Mouse (Mus musculus): ENCODE measurements around the gene Lrrc8d. TPM values are rescaled to one million over a fixed set of nuclear protein-coding genes. Genes with fewer than 3 reads are reported as not detected.
"Not testable (repeated sequence)": the region's sequence is repeated elsewhere in the genome, so short reads cannot be mapped to it uniquely, and the experiment has no call there.

Gene Lrrc8d
- polyA plus RNA-seq, 1 experiment, result 25.4 TPM

DNA sequence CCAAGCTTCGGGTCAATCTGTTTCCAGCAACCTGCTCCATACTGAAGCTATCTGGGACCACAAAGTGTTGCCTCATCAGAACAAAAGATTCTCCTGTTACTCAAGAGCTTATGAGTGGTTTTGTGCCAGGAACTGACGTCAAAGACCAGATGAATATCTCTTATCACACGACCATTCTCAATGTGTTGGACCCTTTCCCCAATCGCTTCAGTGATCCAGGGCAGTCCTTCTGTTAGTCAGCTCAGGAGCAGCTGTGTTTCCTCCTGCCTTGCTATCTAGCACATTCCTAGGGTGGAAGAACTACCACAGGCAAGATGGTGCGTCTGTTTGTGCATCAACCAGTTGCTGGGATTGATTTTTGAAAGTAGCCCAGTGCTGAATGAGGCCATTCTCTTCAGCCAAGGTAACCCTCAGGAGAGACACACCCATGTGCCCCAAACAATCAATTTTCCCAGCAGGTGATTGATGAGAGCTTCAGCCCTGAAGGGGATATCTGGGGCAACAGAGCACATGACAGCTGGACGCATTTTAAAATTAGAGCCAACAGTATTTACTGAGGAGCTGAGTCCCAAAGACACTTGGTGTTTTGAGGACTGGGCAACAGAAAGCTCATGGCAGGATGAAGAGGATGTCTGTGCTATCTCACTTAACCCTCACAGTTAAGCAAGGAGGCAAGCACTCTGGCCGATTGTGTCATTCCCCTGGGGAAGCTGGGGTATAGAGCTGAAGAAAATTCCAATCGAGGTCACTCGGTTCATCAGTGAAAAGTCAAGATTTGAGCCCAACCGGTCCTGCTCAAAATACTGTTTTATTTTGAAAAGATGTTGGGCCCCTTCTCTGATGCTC is 30.0 kb upstream of the Lrrc8d start:
- TF ChIP-seq CTCF (IDR thresholded peaks at IDR 0.05; ENCODE audit: borderline replicate concordance, extremely low read depth, insufficient read depth, insufficient read length), result no peak
- no peak for TF ChIP-seq POLR2A (IDR thresholded peaks at IDR 0.05; ENCODE audit: borderline replicate concordance, extremely low read depth, insufficient read depth, insufficient read length, poor library complexity, severe bottlenecking)
- DNase-seq (ENCODE audit: low read depth), result no peak

DNA sequence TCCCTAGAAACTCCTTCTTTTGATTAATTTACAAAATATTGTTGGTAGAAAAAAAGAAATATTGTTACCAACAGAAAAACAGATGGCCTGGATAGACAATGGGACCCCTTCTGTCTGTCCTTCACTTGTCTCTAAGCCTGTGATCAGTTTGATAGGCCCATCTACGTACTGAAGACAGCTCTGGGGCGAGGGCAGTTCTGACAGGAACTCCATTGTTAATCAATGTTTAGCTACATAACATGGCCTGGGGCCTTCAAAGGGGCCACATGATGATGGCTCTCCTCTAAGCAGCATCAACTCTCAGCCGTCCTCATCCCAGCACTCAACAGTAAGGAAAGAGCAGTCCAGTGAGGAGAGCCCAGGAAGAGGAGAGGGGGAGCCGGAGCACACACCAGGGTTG is 27.4 kb upstream of the Lrrc8d start:
- DNase-seq (ENCODE audit: low read depth), result no peak
- TF ChIP-seq CTCF (IDR thresholded peaks at IDR 0.05; ENCODE audit: borderline replicate concordance, extremely low read depth, insufficient read depth, insufficient read length), result no peak
- no peak for TF ChIP-seq POLR2A (IDR thresholded peaks at IDR 0.05; ENCODE audit: borderline replicate concordance, extremely low read depth, insufficient read depth, insufficient read length, poor library complexity, severe bottlenecking)

DNA sequence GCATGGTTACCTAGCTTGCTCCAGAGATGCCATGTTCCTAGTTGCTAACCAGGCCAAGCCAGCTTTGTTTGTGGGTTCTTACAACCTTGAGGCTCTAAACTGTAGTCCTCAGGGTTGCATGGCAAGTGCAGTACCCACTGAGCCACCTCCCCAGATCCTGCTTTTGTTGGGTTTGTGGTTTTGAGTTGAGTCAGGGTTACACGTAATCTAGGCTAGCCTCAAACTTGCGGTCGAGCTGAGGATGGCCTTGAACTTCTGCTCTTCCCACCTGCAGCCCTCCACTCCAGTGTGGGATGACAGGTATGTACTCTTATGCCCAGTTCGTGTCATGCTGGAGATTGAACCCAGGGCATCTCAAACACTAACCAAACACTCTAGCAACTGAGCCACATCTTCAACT is 24.3 kb upstream of the Lrrc8d start:
- DNase-seq (ENCODE audit: low read depth), result no peak
- TF ChIP-seq POLR2A (IDR thresholded peaks at IDR 0.05; ENCODE audit: borderline replicate concordance, extremely low read depth, insufficient read depth, insufficient read length, poor library complexity, severe bottlenecking) (no peak), CTCF (IDR thresholded peaks at IDR 0.05; ENCODE audit: borderline replicate concordance, extremely low read depth, insufficient read depth, insufficient read length) (no peak)

DNA sequence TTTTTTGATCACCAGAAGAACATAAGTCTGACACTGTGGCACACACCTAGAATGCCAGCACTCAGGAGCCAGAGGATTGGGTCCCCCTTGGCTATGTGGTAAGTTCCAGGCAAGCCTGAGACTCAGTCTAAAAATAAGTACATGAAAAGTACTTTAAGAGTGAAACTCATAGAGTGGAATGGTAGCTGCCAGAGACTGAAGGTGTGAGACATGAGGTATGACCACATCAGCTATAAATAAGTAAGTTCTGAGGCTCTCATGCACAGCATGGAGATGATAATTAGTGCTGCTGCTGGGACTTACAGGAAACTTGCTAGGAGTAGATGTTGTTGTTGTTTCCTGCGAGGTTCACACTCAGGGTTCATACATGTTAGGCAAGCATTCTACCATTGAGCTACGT is 22.7 kb upstream of the Lrrc8d start:
- no peak for DNase-seq (ENCODE audit: low read depth)
- no peak for TF ChIP-seq POLR2A (IDR thresholded peaks at IDR 0.05; ENCODE audit: borderline replicate concordance, extremely low read depth, insufficient read depth, insufficient read length, poor library complexity, severe bottlenecking)
- TF ChIP-seq CTCF (IDR thresholded peaks at IDR 0.05; ENCODE audit: borderline replicate concordance, extremely low read depth, insufficient read depth, insufficient read length), result no peak

DNA sequence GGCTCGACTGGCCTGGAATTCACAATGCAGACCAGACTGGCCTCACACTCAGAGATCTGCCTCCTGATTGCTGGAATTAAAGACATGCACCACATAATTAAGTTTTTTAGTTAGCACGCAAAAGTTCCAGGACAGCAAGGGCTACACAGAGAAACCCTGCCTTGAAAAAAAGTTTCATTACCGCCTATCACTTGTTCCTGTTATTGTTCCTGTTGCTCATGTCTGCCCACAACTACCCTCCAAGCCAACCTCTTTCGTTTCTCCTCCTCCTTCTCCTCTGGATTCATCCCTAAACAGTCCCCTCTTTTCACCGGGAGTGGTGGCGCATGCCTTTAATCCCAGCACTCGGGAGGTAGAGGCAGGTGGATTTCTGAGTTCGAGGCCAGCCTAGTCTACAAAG is 21.5 kb upstream of the Lrrc8d start:
- no peak for DNase-seq (ENCODE audit: low read depth)
- TF ChIP-seq POLR2A (IDR thresholded peaks at IDR 0.05; ENCODE audit: borderline replicate concordance, extremely low read depth, insufficient read depth, insufficient read length, poor library complexity, severe bottlenecking), result no peak
- TF ChIP-seq CTCF (IDR thresholded peaks at IDR 0.05; ENCODE audit: borderline replicate concordance, extremely low read depth, insufficient read depth, insufficient read length), result no peak

DNA sequence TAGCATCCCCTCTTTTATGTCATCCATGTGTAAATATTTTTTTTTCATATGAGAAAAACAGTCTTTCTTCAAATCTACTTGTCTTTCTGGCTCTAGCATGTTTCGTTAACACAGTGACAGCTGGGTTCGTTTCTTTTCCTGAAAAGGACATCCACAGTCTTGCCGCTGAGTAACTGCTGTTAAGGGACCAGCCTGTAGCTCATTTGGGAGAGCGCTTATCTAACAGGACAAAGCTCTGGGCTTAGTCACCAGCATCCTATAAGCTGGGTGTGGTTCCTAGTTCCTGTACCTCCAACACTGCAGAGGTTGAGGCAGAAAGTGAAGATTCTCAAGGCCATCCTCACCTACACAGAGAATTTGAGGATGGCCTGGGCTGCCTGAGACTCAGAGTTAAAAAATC is 20.5 kb upstream of the Lrrc8d start:
- TF ChIP-seq POLR2A (IDR thresholded peaks at IDR 0.05; ENCODE audit: borderline replicate concordance, extremely low read depth, insufficient read depth, insufficient read length, poor library complexity, severe bottlenecking) (no peak), CTCF (IDR thresholded peaks at IDR 0.05; ENCODE audit: borderline replicate concordance, extremely low read depth, insufficient read depth, insufficient read length) (no peak)
- no peak for DNase-seq (ENCODE audit: low read depth)

DNA sequence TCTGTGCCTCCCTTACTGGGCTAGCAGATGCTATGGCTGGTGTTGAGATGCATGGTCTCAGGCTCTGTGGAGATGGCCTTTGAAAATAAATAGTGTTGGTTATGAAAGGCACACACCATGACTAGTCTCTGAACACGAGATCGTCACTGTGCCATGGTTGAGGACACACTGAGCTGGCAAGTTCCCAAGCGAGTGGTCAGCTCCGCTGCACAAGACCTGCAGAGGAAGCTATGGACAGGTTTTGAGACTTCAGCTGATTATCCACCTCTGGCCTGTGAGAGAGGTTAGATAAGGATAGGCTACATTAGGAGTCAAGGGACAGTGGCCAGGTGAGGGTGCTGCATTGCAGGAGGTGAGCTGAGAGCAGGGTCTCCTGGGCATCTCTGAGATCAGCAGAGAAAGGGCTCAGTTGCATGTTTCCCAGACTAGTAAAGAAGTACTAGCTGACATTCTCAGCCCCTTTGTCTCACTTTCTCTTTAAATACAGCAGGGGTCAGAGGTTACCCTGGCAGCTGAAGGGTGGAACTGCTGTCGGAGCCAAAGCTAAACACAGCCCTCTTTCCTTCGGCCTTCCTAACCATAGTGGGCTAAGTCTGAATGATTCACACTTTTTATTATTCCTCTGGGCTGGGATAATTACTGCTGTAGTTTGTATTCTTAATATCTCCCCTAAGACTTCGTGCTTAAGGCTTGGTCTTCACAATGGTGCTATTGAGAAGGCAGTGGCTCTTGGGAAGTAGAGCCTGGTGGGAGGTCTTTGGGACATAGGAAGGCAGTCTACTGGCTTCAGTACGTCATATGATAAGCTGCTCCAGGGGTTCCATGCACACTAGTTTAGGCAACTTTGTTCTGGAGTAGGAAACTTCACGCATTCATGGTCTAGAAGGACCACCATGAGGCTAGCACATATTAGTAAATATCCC is 19.6 kb upstream of the Lrrc8d start:
- no peak for DNase-seq (ENCODE audit: low read depth)
- TF ChIP-seq POLR2A (IDR thresholded peaks at IDR 0.05; ENCODE audit: borderline replicate concordance, extremely low read depth, insufficient read depth, insufficient read length, poor library complexity, severe bottlenecking) (no peak), CTCF (IDR thresholded peaks at IDR 0.05; ENCODE audit: borderline replicate concordance, extremely low read depth, insufficient read depth, insufficient read length) (no peak)

DNA sequence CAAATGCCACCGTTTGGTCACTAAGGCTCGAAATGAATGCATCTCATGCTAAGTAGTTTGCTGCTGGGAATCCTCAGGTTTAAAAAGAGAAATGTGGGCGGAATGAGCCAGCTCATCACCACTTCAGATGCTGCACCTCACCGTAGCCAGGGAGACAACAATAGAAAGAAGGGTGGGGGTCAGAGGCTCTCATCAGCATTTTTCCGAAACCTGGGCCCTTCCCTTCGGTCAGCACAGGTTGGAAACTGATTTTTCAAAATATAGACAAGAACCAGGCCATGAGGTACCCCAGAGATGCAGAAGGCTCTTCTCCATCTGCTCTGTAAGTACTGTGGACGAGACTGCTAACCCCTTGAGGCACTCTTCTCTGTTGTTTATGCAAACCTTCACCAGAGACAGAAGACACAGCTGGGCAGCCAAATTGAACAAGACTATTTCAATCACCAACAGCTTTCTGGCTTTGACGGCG is 17.6 kb upstream of the Lrrc8d start:
- TF ChIP-seq POLR2A (IDR thresholded peaks at IDR 0.05; ENCODE audit: borderline replicate concordance, extremely low read depth, insufficient read depth, insufficient read length, poor library complexity, severe bottlenecking) (no peak), CTCF (IDR thresholded peaks at IDR 0.05; ENCODE audit: borderline replicate concordance, extremely low read depth, insufficient read depth, insufficient read length) (no peak)

DNA sequence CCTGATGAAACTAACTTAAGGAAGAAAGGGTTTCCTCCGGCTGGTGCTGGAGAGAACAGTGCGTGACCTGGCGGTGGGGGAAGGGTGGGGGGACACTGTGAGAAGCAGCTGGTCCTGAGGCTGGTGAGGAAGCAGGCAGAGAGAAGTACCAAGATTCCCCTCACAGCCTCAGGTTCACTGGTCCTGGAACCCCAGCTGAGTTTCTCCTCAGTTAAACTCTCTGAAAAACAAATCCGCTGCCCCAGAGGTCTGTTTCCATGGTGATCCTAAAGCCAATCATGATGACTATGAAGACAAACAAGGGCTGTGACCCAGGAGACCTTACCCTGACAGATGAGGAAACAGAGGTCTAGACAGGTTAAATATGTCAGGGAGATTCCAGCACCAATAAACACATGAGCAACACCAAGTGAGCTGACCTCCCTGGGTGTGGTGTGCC is 15.8 kb upstream of the Lrrc8d start:
- no peak for TF ChIP-seq CTCF (IDR thresholded peaks at IDR 0.05; ENCODE audit: borderline replicate concordance, extremely low read depth, insufficient read depth, insufficient read length)
- no peak for TF ChIP-seq POLR2A (IDR thresholded peaks at IDR 0.05; ENCODE audit: borderline replicate concordance, extremely low read depth, insufficient read depth, insufficient read length, poor library complexity, severe bottlenecking)
- DNase-seq (ENCODE audit: low read depth), result no peak

More for the DNA sequence above, 17.6 kb upstream of the Lrrc8d start:
- DNase-seq (ENCODE audit: low read depth), result no peak

DNA sequence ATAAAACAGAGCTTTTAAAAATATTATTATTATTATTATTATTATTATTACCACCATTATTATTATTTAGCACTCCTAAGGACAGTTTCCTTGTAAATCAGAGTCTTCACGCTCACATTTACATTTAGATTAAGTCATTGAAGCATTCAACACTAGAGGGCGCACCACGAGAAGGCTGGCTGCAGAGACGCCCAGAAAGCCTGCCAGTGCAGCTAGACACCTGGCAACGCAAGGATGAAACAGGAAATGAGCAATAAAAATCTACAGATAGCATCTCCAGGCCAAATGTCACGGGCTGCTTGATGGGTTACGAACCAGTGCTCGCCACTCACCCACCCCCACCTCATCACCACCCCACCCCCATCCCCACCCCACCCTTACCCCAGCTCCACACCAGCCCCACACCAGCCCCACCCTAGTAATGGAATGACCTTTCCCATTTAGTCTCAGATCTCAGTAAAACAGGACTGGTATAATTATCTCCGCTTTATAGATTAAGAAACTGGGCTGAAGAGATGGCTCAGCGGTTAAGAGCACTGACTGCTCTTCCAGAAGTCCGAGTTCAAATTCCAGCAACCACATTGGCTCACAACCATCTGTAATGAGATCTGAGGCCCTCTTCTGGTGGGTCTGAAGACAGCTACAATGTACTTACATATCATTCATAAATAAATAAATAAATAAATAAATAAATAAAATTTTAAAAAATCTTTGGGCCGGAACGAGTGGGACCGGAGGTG is 14.7 kb upstream of the Lrrc8d start:
- DNase-seq (ENCODE audit: low read depth), result peak; percentile 93
- TF ChIP-seq POLR2A (IDR thresholded peaks at IDR 0.05; ENCODE audit: borderline replicate concordance, extremely low read depth, insufficient read depth, insufficient read length, poor library complexity, severe bottlenecking) (no peak), CTCF (IDR thresholded peaks at IDR 0.05; ENCODE audit: borderline replicate concordance, extremely low read depth, insufficient read depth, insufficient read length) (peak; percentile 84)

DNA sequence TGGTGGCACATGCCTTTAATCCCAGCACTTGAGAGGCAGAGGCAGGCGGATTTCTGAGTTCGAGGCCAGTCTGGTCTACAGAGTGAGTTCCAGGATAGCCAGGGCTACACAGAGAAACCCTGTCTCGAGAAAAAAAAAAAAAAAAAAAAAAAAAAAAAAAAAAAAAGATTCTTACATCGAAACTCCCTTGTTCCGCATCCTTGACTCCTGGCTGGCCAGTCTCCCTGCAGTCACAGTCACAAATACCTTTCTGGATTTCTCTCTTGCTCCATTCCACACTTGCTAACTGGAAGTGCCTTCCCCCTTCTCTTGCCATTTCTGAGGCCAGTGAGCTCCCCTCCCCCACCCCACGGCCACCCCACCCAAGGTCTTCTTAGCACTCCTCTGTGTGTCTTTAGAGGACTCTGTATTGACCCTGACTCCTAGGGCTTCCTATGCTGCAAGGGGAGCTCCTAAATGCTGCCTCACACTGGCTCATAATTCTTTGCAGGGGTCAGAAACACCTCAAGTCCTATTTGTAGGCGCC is 13.9 kb upstream of the Lrrc8d start:
- DNase-seq (ENCODE audit: low read depth), result not testable (repeated sequence)
